ENCODE assay signal across 16 mouse cellular contexts in genomic region chr11:82832402-82832801, GRCm38 (mm10). TPM values are rescaled to one million over a fixed set of nuclear protein-coding genes. Genes with fewer than 3 reads are reported as not detected.
"Had no signal": no experiment of that assay in that cellular context is flagged by ENCODE, and none has a peak within 500 bp of the region (broad histone marks: within the 10 kb centered on the region; RNA-seq: fewer than 3 reads in every experiment).

No protein-coding gene starts in this region.

RNA-seq across cellular contexts. Expression of gene Fndc8, which starts 59.5 kb away (rescaled TPM):
- total RNA-seq: gastrocnemius, adult 2 months; gastrocnemius, postnatal 10 days; gastrocnemius, postnatal 25 days; gastrocnemius, postnatal 4 days; granulocyte monocyte progenitor cell, adult 5-6 weeks; heart, adult 18-20 months; heart, adult 8-10 months; heart, postnatal 25 days; layer of hippocampus, adult 2 months; layer of hippocampus, postnatal 10 days; layer of hippocampus, postnatal 25 days; left cerebral cortex, adult 2 months; left cerebral cortex, postnatal 14 days; left cerebral cortex, postnatal 36 days had no signal
- polyA plus RNA-seq: frontal cortex, adult 2 months; inflammation-experienced regulatory T-cells, adult 6 months had no signal
